Mouse (Mus musculus) cerebellum, adult 9-11 months (tissue): ENCODE measurements at regions not wholly inside any gene's neighbourhood (a gene's known extent, or its start where the extent isn't known, plus 50 kb on each side); places are given as distances from the start of the nearest gene placed in this dataset.

Source experiments
- DNase-seq: peaks from one replicate; pipeline ENCODE4 v3.0.0; 2022

- no peak for DNase-seq
Observed at GRCm38 (mm10) chr5:52092273-52092672, 98.0 kb downstream of the Dhx15 start.

- no peak for DNase-seq
Observed at GRCm38 (mm10) chr5:52088131-52088530, 102.2 kb downstream of the Dhx15 start.

DNA sequence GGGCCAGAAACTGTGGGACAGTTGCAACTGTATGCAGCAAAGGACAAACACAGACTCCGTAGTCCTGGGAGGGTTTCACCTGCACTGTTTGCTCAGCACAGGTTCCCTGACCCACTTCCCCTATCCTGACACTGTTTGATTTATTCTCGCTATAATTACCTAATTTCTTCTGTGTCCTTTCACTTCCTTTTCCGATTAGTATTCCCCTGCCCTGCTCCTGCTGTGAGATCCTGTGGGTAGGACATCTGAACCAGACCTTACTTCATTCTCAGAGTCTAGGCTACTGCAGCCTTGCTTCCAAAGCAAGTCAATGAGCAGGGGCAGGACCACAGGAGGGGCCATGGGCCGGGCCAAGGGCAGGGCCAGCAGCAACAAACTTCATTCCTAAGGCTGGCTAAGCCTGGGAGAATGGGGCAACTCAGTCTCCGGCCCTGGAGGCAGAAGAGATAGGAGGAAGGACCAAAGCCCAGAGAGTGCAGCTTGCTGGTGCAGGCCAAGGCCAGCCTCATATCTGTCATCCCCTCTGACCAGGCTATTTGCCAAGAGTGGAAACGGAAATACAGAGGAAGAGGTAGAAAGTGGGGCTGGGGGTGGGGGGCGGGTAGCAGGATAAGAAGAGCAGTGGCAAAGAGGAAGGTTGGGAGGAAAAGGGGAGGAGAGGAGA is 103.4 kb downstream of the Dhx15 start:
- DNase-seq = no peak

DNA sequence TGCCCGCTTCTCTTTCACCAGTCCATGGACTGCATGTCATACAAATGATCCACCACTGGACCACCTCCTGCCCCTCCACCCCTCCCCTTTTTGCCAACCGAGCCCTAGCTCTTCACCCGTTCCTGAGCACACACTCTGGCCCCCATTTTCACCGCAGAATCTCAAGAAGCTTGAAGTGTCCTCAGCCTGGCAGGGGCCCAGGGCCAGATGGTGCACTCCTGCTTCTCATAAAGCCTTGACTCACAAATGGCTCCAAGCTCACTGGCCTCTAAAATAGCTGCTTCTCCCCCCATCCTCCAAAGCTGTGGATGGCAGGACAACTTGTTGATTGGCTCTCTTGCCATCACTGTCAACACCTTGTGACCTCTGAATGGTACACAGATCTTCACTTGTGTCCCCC is 110.0 kb downstream of the Dhx15 start:
- DNase-seq = peak; percentile 78

DNA sequence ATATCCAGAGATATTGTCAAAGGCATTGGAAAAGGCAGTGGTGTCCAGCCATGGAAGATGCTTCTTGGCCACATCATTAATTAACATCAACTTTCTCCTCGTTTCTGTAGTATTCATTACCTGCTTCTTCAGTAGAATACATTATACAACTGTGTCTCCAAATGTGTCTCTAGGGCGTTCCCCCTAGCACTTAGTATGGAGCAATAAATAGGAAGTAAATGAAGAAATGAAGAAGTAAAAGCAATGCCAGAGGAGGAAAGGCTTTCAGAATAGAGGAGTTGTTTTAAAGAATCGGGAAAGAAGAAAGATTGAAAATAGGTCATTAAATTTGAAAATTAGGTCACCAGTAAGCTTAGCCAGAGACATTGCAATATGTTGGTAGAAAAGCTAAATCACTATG is 112.6 kb downstream of the Dhx15 start:
- no peak for DNase-seq

- DNase-seq = no peak
Observed at GRCm38 (mm10) chr5:52075096-52075495, 115.2 kb downstream of the Dhx15 start.

DNA sequence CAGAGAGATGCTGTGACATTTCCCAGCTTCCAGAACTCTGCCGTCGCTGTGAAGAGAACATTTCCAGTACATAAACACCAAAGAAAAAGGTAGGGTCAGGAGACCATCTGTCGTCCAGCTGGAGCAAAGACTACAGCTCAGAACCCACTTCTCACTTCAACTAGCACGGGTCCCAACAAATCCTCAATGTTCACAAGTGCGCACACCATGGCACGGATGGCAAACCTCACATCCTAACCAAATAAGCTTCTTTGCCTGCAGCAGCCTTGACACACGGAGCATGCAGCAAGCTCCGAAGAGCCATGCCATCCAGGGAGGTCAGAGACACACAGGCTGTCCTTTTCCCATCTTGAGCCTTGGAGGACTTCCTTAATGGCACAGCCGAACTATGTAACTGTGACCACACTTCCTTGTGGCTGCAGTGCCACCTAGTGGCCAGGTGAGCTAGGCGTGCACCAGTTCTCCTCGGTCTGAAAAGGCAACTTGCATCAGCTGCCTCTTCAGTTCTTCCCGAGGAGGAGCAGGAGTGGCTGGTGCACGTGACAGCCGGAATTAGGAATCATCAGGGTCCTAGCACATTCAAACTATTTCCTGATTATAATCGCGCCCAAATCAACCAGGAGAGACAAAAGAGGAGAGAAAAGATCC is 125.4 kb downstream of the Dhx15 start:
- peak; percentile 82 for DNase-seq

DNA sequence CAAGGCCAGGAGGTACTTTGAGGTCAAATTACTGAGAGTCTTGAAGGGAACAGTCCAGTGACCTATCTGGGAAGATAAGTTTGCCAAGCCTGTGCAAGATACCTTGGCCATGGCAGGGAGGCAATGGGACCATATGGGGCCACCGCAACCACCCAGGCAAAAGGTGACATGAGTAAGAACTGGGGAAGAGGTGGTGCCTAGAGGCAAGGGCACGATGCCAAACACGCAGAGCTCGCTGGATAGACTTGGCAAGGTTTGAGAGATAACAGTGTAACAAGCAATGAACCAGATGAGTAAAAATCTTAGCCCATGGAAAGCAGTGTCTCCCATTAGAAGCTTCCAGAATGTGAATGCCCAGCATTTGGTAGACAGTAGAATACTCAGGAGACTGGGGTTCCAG is 128.1 kb downstream of the Dhx15 start:
- peak; percentile 36 for DNase-seq

DNA sequence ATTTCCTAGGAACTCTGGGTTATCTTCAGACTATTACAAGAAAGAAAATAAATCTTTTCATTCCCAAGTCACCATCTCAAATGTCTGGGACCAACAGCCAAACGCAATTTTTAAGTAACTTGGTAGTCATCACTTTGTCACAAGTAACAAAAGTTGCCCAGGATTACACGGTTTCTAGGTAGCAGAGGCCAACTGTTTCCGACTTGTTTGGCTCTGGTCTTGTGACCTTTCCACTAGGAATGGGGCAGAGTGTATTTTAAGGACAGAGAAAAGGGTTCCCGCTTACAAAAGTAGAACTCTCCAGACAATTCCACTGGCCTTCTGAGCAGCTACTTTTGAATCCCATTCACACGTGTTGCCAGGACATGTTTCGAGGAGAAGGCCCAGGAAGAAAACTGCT is 129.1 kb downstream of the Dhx15 start:
- DNase-seq = no peak

DNA sequence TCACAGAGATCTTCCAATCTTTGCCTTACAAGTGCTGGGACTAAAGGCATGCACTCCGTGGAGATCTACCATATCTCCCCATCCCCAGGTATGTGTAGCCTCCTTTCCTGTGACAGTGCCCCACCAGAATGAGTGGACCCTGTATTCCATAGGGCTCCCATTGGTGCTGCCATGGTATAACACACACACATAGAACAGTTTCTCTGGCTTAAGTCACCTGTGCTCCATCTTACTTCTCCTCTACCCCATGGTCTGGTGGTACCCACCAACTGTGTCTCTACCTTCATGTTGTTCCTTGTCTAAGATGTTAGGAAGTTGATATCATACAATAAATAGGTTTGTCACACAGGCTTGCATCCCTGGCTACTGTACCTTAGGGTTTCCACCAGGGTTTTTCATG is 133.1 kb downstream of the Dhx15 start:
- DNase-seq = no peak

- no peak for DNase-seq
Observed at GRCm38 (mm10) chr5:52052072-52052465, 138.2 kb downstream of the Dhx15 start.

- peak; percentile 52 for DNase-seq
Observed at GRCm38 (mm10) chr5:52051383-52052071, 138.8 kb downstream of the Dhx15 start.

GRCm38 (mm10) chr5:52048790-52049189 is 141.5 kb downstream of the Dhx15 start:
- DNase-seq = no peak

GRCm38 (mm10) chr5:52046704-52047103 is 143.6 kb downstream of the Dhx15 start:
- no peak for DNase-seq

DNA sequence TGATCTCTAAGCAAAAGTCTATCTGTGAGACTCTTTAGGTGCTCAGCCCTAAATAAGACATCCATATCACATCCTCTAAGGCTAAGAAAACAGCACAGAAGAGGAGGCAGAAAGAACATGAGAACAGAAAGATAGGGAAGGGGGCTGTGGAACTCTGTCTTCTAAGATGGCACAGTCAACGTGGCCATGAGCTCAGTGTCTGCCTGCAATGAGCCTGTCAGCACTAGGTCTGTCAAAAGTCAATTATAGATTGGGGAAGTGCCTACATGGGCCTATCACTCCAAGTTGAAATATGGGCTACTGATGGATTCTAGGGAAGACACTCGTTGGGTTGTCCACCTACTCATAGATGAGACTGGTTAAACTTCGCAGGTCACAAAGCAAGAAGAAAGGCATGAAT is 146.2 kb downstream of the Dhx15 start:
- no peak for DNase-seq

DNA sequence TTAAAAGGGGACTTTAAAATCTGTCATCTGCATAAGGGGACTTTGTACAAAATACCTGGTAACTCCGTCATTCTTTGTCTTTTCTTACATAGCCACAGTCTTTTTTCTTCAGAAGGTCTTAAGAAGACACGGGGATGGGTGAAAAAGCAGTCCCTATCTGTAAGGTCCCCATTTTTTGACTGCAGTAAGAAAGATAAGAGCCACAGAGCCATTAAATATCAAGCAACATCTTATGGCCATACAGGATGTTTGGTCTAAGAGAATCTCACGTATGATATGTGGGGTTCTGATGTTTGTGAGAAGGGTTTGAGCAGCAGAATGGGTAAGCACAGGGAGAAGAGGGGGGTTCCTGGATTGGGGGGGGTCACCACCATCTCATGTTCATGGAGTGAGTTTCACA is 148.9 kb downstream of the Dhx15 start:
- no peak for DNase-seq

GRCm38 (mm10) chr5:52040427-52041312 is 149.6 kb downstream of the Dhx15 start:
- DNase-seq = peak; percentile 34

DNA sequence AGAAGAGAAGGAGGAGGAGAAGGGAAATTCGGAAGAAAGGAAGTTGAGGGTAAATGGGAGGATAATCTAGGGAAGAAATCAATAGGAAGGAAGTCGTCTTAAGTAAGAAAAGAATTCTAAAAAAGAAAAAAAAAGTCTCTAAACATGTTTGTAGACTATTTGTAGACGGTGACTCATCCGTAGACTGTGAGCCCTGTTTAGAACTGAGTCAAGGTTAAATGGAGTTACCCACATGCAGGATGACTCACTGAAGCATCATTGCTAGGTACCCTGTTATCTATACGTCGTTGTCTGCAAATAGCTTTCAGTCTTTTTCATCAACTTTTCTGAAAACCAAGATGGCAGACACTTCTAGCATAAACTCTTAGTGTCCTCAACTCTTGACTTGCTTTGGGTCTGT is 155.0 kb downstream of the Dhx15 start:
- no peak for DNase-seq

DNA sequence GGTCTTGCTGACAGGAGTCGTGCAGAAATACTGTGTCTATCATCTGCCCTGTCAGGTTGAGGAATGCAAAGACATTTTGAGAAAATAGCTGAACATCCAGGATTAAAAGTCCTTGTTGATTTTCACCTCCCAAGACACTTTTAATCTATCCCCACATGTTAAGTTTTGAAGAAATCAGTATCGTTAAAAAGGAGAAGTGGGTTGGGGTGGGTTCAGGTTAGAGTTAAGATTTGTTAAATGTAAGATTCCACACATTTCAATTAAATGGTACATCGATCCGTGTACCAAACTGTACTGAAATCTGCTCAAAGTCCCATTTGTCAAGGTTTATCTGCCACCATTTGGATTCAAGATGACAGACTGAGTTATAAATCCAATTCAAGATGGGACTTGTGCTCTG is 162.8 kb downstream of the Dhx15 start:
- no peak for DNase-seq

GRCm38 (mm10) chr5:52026148-52026547 is 164.2 kb downstream of the Dhx15 start:
- no peak for DNase-seq

DNA sequence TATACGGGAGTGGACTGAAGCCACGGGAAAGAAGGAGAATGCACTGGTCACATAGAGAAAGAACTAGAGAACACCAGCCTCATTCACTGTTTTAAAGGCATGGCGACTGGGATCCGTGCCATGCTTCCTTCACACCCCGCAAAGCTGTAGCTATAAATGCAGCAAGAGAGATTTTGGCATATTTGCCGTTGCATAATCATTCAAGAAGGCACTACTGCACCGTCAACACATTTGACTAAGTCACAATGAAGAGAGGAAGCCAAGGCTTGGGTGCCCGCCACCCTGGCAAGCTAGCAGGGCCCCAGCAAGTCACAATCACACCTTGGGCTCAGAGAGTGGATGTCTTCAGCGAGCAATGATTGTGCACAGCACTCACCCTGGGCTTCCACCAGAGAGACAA is 167.1 kb downstream of the Dhx15 start:
- peak; percentile 73 for DNase-seq

DNA sequence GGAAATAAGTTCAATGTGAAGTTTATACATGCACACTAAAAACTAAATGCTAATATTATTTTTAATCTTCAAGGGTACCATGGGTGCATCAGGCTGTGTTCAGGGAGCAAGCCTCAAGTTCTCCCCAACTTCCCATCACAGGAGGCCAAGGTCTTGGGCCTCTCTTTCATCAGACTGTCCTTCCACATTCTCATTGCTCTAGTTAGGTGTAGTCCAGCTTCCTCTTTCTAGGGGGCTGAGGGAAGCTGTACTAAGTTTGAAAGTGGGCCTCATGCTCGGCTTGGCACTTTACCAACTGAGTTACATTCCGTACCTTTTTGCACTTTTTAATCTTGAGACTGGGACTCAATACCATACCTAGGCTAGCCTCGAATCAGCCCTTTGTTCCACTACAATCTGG is 173.3 kb downstream of the Dhx15 start:
- no peak for DNase-seq

GRCm38 (mm10) chr5:52015786-52016185 is 174.5 kb downstream of the Dhx15 start:
- DNase-seq = peak; percentile 71
